Mouse (Mus musculus) mouse trophoblast stem cell (cell line): ENCODE measurements around the gene 9930111J21Rik1.
"Not testable (repeated sequence)": the region's sequence is repeated elsewhere in the genome, so short reads cannot be mapped to it uniquely, and the experiment has no call there.

Experiments used
- in situ Hi-C, 2 experiments: fragments of 300-500 bp; cut with MseI, MboI; formaldehyde crosslinking; loops; 2 replicates in 1 of 2; 3 replicates in 1 of 2; pipeline ENCODE4 v1.15.1; 2025

9930111J21Rik1 gene

GRCm38 (mm10) chr11:48979251-48979650, at the start of gene 9930111J21Rik1:
Gene 9930111J21Rik1, minus strand, starts transcription at chr11:48979398.
- in situ Hi-C loops = not testable (repeated sequence)

- in situ Hi-C loops = not testable (repeated sequence)
Measured at GRCm38 (mm10) chr11:49012074-49012473, 32.9 kb upstream of the 9930111J21Rik1 start.

GRCm38 (mm10) chr11:49006785-49007184, 27.6 kb upstream of the 9930111J21Rik1 start:
- in situ Hi-C loops = not testable (repeated sequence)

- in situ Hi-C loops = not testable (repeated sequence)
Measured at GRCm38 (mm10) chr11:49006317-49006716, 27.1 kb upstream of the 9930111J21Rik1 start.

GRCm38 (mm10) chr11:49000411-49000810, 21.2 kb upstream of the 9930111J21Rik1 start:
- in situ Hi-C loops = not testable (repeated sequence)

GRCm38 (mm10) chr11:48994018-48994417, 14.8 kb upstream of the 9930111J21Rik1 start, which contains the start of gene Tgtp1:
Gene Tgtp1, minus strand, starts transcription at chr11:48994172.
- in situ Hi-C loops = loop anchor here (10.0 kb wide), 3 partner anchors 69 to 119 kb away; partner anchors contain the start of gene Irgm1 (in 2 of the 2)

GRCm38 (mm10) chr11:48993296-48993695, 14.1 kb upstream of the 9930111J21Rik1 start:
- in situ Hi-C loops = loop anchor here (10.0 kb wide), 3 partner anchors 68 to 118 kb away; partner anchors contain the start of gene Irgm1 (in 2 of the 2)

GRCm38 (mm10) chr11:48991740-48992520, 12.7 kb upstream of the 9930111J21Rik1 start, which contains the start of gene Gm12185:
Gene Gm12185, minus strand, starts transcription at chr11:48992226.
- in situ Hi-C loops = loop anchor here (10.0 kb wide), 3 partner anchors 67 to 117 kb away; partner anchors contain the start of gene Irgm1 (in 2 of the 2)

GRCm38 (mm10) chr11:48989981-48990380, 10.8 kb upstream of the 9930111J21Rik1 start:
- in situ Hi-C loops = loop anchor here (10.0 kb wide), 3 partner anchors 65 to 115 kb away; partner anchors contain the start of gene Irgm1 (in 2 of the 2)

- in situ Hi-C loops = not testable (repeated sequence)
Measured at GRCm38 (mm10) chr11:48988219-48988618, 9.0 kb upstream of the 9930111J21Rik1 start.

GRCm38 (mm10) chr11:48982848-48983247, 3.6 kb upstream of the 9930111J21Rik1 start:
- in situ Hi-C loops = not testable (repeated sequence)

GRCm38 (mm10) chr11:48980052-48980451, 854 bp upstream of the 9930111J21Rik1 start:
- in situ Hi-C loops = not testable (repeated sequence)

- in situ Hi-C loops = not testable (repeated sequence)
Measured at GRCm38 (mm10) chr11:48978240-48978939, 808 bp downstream of the 9930111J21Rik1 start, which contains the start of gene Olfr56. Gene Olfr56, plus strand, starts transcription at chr11:48978889.

GRCm38 (mm10) chr11:48974686-48975085, 4.5 kb downstream of the 9930111J21Rik1 start:
- in situ Hi-C loops = not testable (repeated sequence)

GRCm38 (mm10) chr11:48946090-48946489, 33.1 kb downstream of the 9930111J21Rik1 start, which contains the start of gene Psme2b:
Gene Psme2b, minus strand, starts transcription at chr11:48946190.
- in situ Hi-C loops = not testable (repeated sequence)

GRCm38 (mm10) chr11:48939286-48939685, 39.9 kb downstream of the 9930111J21Rik1 start:
- in situ Hi-C loops = not testable (repeated sequence)

- in situ Hi-C loops = not testable (repeated sequence)
Measured at GRCm38 (mm10) chr11:48935291-48935690, 43.9 kb downstream of the 9930111J21Rik1 start.

- in situ Hi-C loops = not testable (repeated sequence)
Measured at GRCm38 (mm10) chr11:48933923-48934322, 45.3 kb downstream of the 9930111J21Rik1 start.

GRCm38 (mm10) chr11:48933422-48933821, 45.8 kb downstream of the 9930111J21Rik1 start:
- in situ Hi-C loops = not testable (repeated sequence)

- in situ Hi-C loops = loop anchor here in 1 of 2 experiments (10.0 kb wide), 1 partner anchor 67 kb away; the partner anchor contains the start of genes Gm12185 and Tgtp1
Measured at GRCm38 (mm10) chr11:48928068-48928467, 51.1 kb downstream of the 9930111J21Rik1 start.

- in situ Hi-C loops = loop anchor here in 1 of 2 experiments (10.0 kb wide), 1 partner anchor 68 kb away; the partner anchor contains the start of genes Gm12185 and Tgtp1
Measured at GRCm38 (mm10) chr11:48926437-48926836, 52.8 kb downstream of the 9930111J21Rik1 start.
